Comparison of ENCODE assay signal across 22 mouse cellular contexts in genomic region chr8:108315046-108315445, GRCm38 (mm10).
A peak's percentile ranks its signal among the peaks of the same experiment; 100 is the strongest.
DNase-seq lines count a peak whose midpoint lies in the region; ATAC-seq lines count a peak whose summit lies in the region.
"Had no signal": no experiment of that assay in that cellular context is flagged by ENCODE, and none has a peak within 500 bp of the region (broad histone marks: within the 10 kb centered on the region; RNA-seq: fewer than 3 reads in every experiment).

No protein-coding gene starts in this region.

- DNase-seq in hindbrain, embryonic 14.5 days (ENCODE audit: low spot score), result peak; percentile 32
- DNase-seq in embryonic facial prominence, embryonic 10.5 days (ENCODE audit: low spot score), result peak; percentile 47
- no peak for DNase-seq in gastrocnemius, postnatal 14 days
- DNase-seq in layer of hippocampus, postnatal 14 days (ENCODE audit: low spot score in 2 of 2), result no peak
- DNase-seq: cerebellum, adult 2 months; cerebellum, postnatal 36 days; gastrocnemius, adult 2 months; heart, postnatal 36 days; kidney, adult 8-10 months; kidney, postnatal 36 days; layer of hippocampus, adult 9-11 months; liver, embryonic 13.5 days; lung, embryonic 14.5 days; lung, postnatal 4 days; thymus, postnatal 25 days had no signal

- H3K9me3 ChIP-seq in hindbrain, embryonic 14.5 days (ENCODE audit: control insufficient read depth, low read length), result no peaks in the 10 kb centered on the region
- no peaks in the 10 kb centered on the region for H3K9me3 ChIP-seq in hindbrain, embryonic 12.5 days (replicated peaks)
- 0 out of 2 replicates have a peak, but pooled peaks cover under 1% of the 10 kb centered on the region for H3K9me3 ChIP-seq in embryonic facial prominence, embryonic 10.5 days
- H3K9me3 ChIP-seq in forebrain, embryonic 15.5 days, result no peaks in the 10 kb centered on the region
- H3K9me3 ChIP-seq in midbrain, embryonic 15.5 days, result no peaks in the 10 kb centered on the region
- H3K9me3 ChIP-seq: embryonic facial prominence, embryonic 15.5 days; heart, embryonic 13.5 days; limb, embryonic 12.5 days; liver, embryonic 13.5 days; neural tube, embryonic 12.5 days had no signal

- no peak for ATAC-seq in hindbrain, embryonic 14.5 days (ENCODE audit: low FRiP score)
- ATAC-seq in hindbrain, embryonic 12.5 days (ENCODE audit: low FRiP score), result no peak
- no peak for ATAC-seq in forebrain, embryonic 15.5 days (replicated peaks)
- ATAC-seq in midbrain, embryonic 15.5 days (replicated peaks), result no peak

- H3K4me2 ChIP-seq in hindbrain, embryonic 14.5 days (replicated peaks), result no peak overlapping the region
- no peak overlapping the region for H3K4me2 ChIP-seq in hindbrain, embryonic 12.5 days (replicated peaks)
- no peak overlapping the region for H3K4me2 ChIP-seq in forebrain, embryonic 15.5 days (replicated peaks)
- H3K4me2 ChIP-seq in midbrain, embryonic 15.5 days, result no peak overlapping the region
- H3K4me2 ChIP-seq: embryonic facial prominence, embryonic 15.5 days; heart, embryonic 13.5 days; limb, embryonic 12.5 days; liver, embryonic 13.5 days; lung, embryonic 14.5 days; neural tube, embryonic 12.5 days had no signal

- no peaks in the 10 kb centered on the region for H3K27me3 ChIP-seq in hindbrain, embryonic 14.5 days (ENCODE audit: control insufficient read depth, insufficient read depth, low read length)
- H3K27me3 ChIP-seq in hindbrain, embryonic 12.5 days, result peaks cover 3% of the 10 kb centered on the region
- H3K27me3 ChIP-seq in embryonic facial prominence, embryonic 10.5 days (replicated peaks; ENCODE audit: low read depth, poor library complexity, severe bottlenecking), result no peaks in the 10 kb centered on the region; the same call in 1 of the 2 replicates
- H3K27me3 ChIP-seq in forebrain, embryonic 15.5 days, result no peaks in the 10 kb centered on the region
- no peaks in the 10 kb centered on the region for H3K27me3 ChIP-seq in midbrain, embryonic 15.5 days (replicated peaks)
- H3K27me3 ChIP-seq: embryonic facial prominence, embryonic 15.5 days; heart, embryonic 13.5 days; limb, embryonic 12.5 days; liver, embryonic 13.5 days; neural tube, embryonic 12.5 days had no signal

- no peak overlapping the region for H3K4me3 ChIP-seq in hindbrain, embryonic 14.5 days (replicated peaks; ENCODE audit: low read length)
- no peak overlapping the region for H3K4me3 ChIP-seq in hindbrain, embryonic 12.5 days
- 0 out of 2 replicates have a peak overlapping the region, but pooled peaks have one; percentile 0 for H3K4me3 ChIP-seq in embryonic facial prominence, embryonic 10.5 days
- no peak overlapping the region for H3K4me3 ChIP-seq in forebrain, embryonic 15.5 days
- no peak overlapping the region for H3K4me3 ChIP-seq in midbrain, embryonic 15.5 days
- H3K4me3 ChIP-seq: embryonic facial prominence, embryonic 15.5 days; gastrocnemius, adult 2 months; heart, embryonic 13.5 days; limb, embryonic 12.5 days; liver, embryonic 13.5 days; neural tube, embryonic 12.5 days had no signal

- no peaks in the 10 kb centered on the region for H3K36me3 ChIP-seq in hindbrain, embryonic 14.5 days (replicated peaks; ENCODE audit: control insufficient read depth, insufficient read depth)
- H3K36me3 ChIP-seq in hindbrain, embryonic 12.5 days, result no peaks in the 10 kb centered on the region
- H3K36me3 ChIP-seq in embryonic facial prominence, embryonic 10.5 days (replicated peaks), result no peaks in the 10 kb centered on the region
- H3K36me3 ChIP-seq in forebrain, embryonic 15.5 days, result no peaks in the 10 kb centered on the region
- no peaks in the 10 kb centered on the region for H3K36me3 ChIP-seq in midbrain, embryonic 15.5 days (replicated peaks)
- H3K36me3 ChIP-seq: embryonic facial prominence, embryonic 15.5 days; heart, embryonic 13.5 days; limb, embryonic 12.5 days; liver, embryonic 13.5 days; neural tube, embryonic 12.5 days had no signal

- whole genome bisulfite sequencing in hindbrain, embryonic 14.5 days, result 27% methylated on average over 8 of the region's 8 CpGs
- WGBS in hindbrain, embryonic 12.5 days, result 36% methylated on average over 8 of the region's 8 CpGs
- WGBS in embryonic facial prominence, embryonic 10.5 days, result 20% methylated on average over 8 of the region's 8 CpGs
- 8% methylated on average over 8 of the region's 8 CpGs for WGBS in forebrain, embryonic 15.5 days
- 16% methylated on average over 8 of the region's 8 CpGs for WGBS in midbrain, embryonic 15.5 days

- H3K27ac ChIP-seq in hindbrain, embryonic 14.5 days, result no peak overlapping the region
- no peak overlapping the region for H3K27ac ChIP-seq in hindbrain, embryonic 12.5 days
- peak overlapping the region; percentile 81 for H3K27ac ChIP-seq in embryonic facial prominence, embryonic 10.5 days (replicated peaks)
- H3K27ac ChIP-seq in forebrain, embryonic 15.5 days (replicated peaks), result 0 out of 2 replicates have a peak overlapping the region, but pooled peaks have one; percentile 1
- peak overlapping the region; percentile 48 for H3K27ac ChIP-seq in midbrain, embryonic 15.5 days
- H3K27ac ChIP-seq: embryonic facial prominence, embryonic 15.5 days; gastrocnemius, adult 2 months; heart, embryonic 13.5 days; limb, embryonic 12.5 days; liver, embryonic 13.5 days; neural tube, embryonic 12.5 days had no signal

- H3K4me1 ChIP-seq in hindbrain, embryonic 14.5 days (replicated peaks; ENCODE audit: control insufficient read depth, insufficient read depth, low read length), result peaks cover 5% of the 10 kb centered on the region; the same call in 1 of the 2 replicates
- H3K4me1 ChIP-seq in hindbrain, embryonic 12.5 days, result peaks cover 8% of the 10 kb centered on the region; the same call in 1 of the 2 replicates
- peaks cover 17% of the 10 kb centered on the region for H3K4me1 ChIP-seq in embryonic facial prominence, embryonic 10.5 days
- H3K4me1 ChIP-seq in forebrain, embryonic 15.5 days, result peaks cover 11% of the 10 kb centered on the region
- H3K4me1 ChIP-seq in midbrain, embryonic 15.5 days, result peaks cover 12% of the 10 kb centered on the region
- H3K4me1 ChIP-seq: embryonic facial prominence, embryonic 15.5 days; heart, embryonic 13.5 days; liver, embryonic 13.5 days had no signal

- intact Hi-C loops in gastrocnemius, postnatal 14 days (cut with DNase I; ENCODE audit: low total_unique reads), result no loop called here

- no peak overlapping the region for H3K9ac ChIP-seq in hindbrain, embryonic 14.5 days
- H3K9ac ChIP-seq in hindbrain, embryonic 12.5 days, result no peak overlapping the region
- H3K9ac ChIP-seq in forebrain, embryonic 15.5 days (replicated peaks), result no peak overlapping the region
- H3K9ac ChIP-seq in midbrain, embryonic 15.5 days, result no peak overlapping the region
- H3K9ac ChIP-seq: embryonic facial prominence, embryonic 15.5 days; heart, embryonic 13.5 days; limb, embryonic 12.5 days; liver, embryonic 13.5 days; lung, embryonic 14.5 days; neural tube, embryonic 12.5 days had no signal

Comparison
In these comparisons a context has a peak if more than half of its experiments do, and no peak if none do; other contexts are left out.
1. DNase-seq: peak in hindbrain, embryonic 14.5 days (single experiment) and embryonic facial prominence, embryonic 10.5 days (single experiment); none in gastrocnemius, postnatal 14 days (single experiment) and layer of hippocampus, postnatal 14 days (0 of 2).
2. H3K27ac ChIP-seq: peak in embryonic facial prominence, embryonic 10.5 days (single experiment), forebrain, embryonic 15.5 days (single experiment) and midbrain, embryonic 15.5 days (single experiment); none in hindbrain, embryonic 14.5 days (single experiment) and hindbrain, embryonic 12.5 days (single experiment).